In the genomic region with DNA sequence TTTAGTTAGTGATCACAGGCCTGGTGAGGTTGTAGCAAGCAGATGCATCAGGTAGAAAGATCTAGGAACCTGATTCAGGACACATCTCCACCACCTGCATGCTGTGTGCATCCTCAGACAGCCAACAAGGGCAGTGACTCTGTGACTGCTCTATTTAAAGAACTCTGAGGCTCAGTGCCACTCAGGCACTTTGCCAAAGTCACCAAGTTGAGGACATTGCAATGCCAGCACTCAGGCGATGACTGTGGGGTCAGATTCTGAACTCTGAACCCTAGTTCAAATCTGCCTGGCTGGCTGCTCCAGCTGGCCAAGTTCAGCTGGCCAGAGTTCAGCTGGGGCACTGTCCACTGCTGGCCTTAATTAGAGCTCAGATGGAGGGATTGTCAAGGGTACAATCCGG, we compare ENCODE assay signal across 9 mouse cellular contexts. TPM values are rescaled to one million over a fixed set of nuclear protein-coding genes. Genes with fewer than 3 reads are reported as not detected.
DNase-seq lines count a peak whose midpoint lies in the region; ATAC-seq and TF ChIP-seq lines count a peak whose summit lies in the region.
"Had no signal": no experiment of that assay in that cellular context is flagged by ENCODE, and none has a peak within 500 bp of the region (broad histone marks: within the 10 kb centered on the region; RNA-seq: fewer than 3 reads in every experiment).

No protein-coding gene starts in this region.

- no peaks in the 10 kb centered on the region for H3K36me3 ChIP-seq in liver, embryonic 15.5 days (replicated peaks)
- no peaks in the 10 kb centered on the region for H3K36me3 ChIP-seq in midbrain, postnatal 0 days (ENCODE audit: insufficient read depth, low read length)

- H3K27me3 ChIP-seq in liver, embryonic 15.5 days, result no peaks in the 10 kb centered on the region
- H3K27me3 ChIP-seq in midbrain, postnatal 0 days (ENCODE audit: insufficient read depth, low read length), result no peaks in the 10 kb centered on the region

- no peak overlapping the region; the same call in 1 of the 2 replicates for H3K4me2 ChIP-seq in liver, embryonic 15.5 days
- no peak overlapping the region for H3K4me2 ChIP-seq in midbrain, postnatal 0 days (ENCODE audit: low read depth, low read length, poor library complexity, severe bottlenecking)

- no peak overlapping the region for H3K9ac ChIP-seq in liver, embryonic 15.5 days
- H3K9ac ChIP-seq in midbrain, postnatal 0 days (replicated peaks; ENCODE audit: low read length, poor library complexity, severe bottlenecking), result no peak overlapping the region

- H3K9me3 ChIP-seq in liver, embryonic 15.5 days (replicated peaks), result no peaks in the 10 kb centered on the region
- H3K9me3 ChIP-seq in midbrain, postnatal 0 days (ENCODE audit: low read length), result no peaks in the 10 kb centered on the region

- TF ChIP-seq CTCF in midbrain, postnatal 0 days (IDR thresholded peaks at IDR 0.05), result no peak

- WGBS in liver, embryonic 15.5 days (ENCODE audit: insufficient replicate concordance), result 63% methylated on average over 2 of the region's 2 CpGs
- 86% methylated on average over 2 of the region's 2 CpGs for WGBS in midbrain, postnatal 0 days

- peak; percentile 28 for DNase-seq in CD4-positive, CD25-positive, alpha-beta regulatory T cell, adult 2 months (ENCODE audit: low read depth, low spot score)
- peak; percentile 33 for DNase-seq in urinary bladder, postnatal 14 days (ENCODE audit: low spot score)
- no peak for DNase-seq in urinary bladder, adult 2 months (ENCODE audit: low spot score)
- no peak for DNase-seq in right cerebral cortex, adult 2 months (ENCODE audit: low spot score in 2 of 2)
- DNase-seq in midbrain, postnatal 0 days (ENCODE audit: low spot score), result no peak
- DNase-seq in ovary, postnatal 14 days (ENCODE audit: low spot score), result no peak

- peak overlapping the region; percentile 67 for H3K27ac ChIP-seq in liver, embryonic 15.5 days (replicated peaks)
- no peak overlapping the region for H3K27ac ChIP-seq in midbrain, postnatal 0 days (ENCODE audit: low read depth, low read length)

- H3K4me1 ChIP-seq in liver, embryonic 15.5 days (replicated peaks), result peaks cover 38% of the 10 kb centered on the region
- no peaks in the 10 kb centered on the region for H3K4me1 ChIP-seq in midbrain, postnatal 0 days (ENCODE audit: insufficient read depth, low read length)

- no peak overlapping the region for H3K4me3 ChIP-seq in liver, embryonic 15.5 days (replicated peaks)
- no peak overlapping the region for H3K4me3 ChIP-seq in midbrain, postnatal 0 days (ENCODE audit: low read depth, low read length)

- no peak for ATAC-seq in CD4-positive, CD25-positive, alpha-beta regulatory T cell, adult 4 months
- ATAC-seq in liver, embryonic 15.5 days (ENCODE audit: insufficient read depth), result peak; percentile 67
- ATAC-seq in midbrain, postnatal 0 days (ENCODE audit: low FRiP score), result no peak

RNA-seq across cellular contexts. Expression of gene Herpud1, which starts 22.3 kb away (rescaled TPM):
- 100 to 1,000 TPM; 177 to 183 TPM for polyA plus RNA-seq in CD4-positive, CD25-positive, alpha-beta regulatory T cell, adult 4 months (2017; shearing (Covaris generic))
- polyA plus RNA-seq in urinary bladder, adult 2 months (2012; rRNA removed), result 325 and 330 TPM in 2 replicates
- 139 and 161 TPM in 2 replicates for polyA plus RNA-seq in liver, embryonic 15.5 days (2015; fragmentation: Nextera tagmentation; extraction: Ambion mirVana)
- total RNA-seq in midbrain, postnatal 0 days (2014; rRNA removed), result 86.1 and 87.1 TPM in 2 replicates
- polyA plus RNA-seq in midbrain, postnatal 0 days (2015; fragmentation: Nextera tagmentation; extraction: Ambion mirVana), result 71.0 and 80.4 TPM in 2 replicates

RNA-seq across cellular contexts. Expression of gene Slc12a3, which starts 34.9 kb away (rescaled TPM):
- under 1 TPM in 1 of 2 experiments, not detected in 1; 0.19 TPM for polyA plus RNA-seq in CD4-positive, CD25-positive, alpha-beta regulatory T cell, adult 4 months (2017; shearing (Covaris generic))
- 0.21 TPM in 2 replicates for polyA plus RNA-seq in urinary bladder, adult 2 months (2012; rRNA removed)
- polyA plus RNA-seq in liver, embryonic 15.5 days (2015; fragmentation: Nextera tagmentation; extraction: Ambion mirVana), result 0.15 and 0.37 TPM in 2 replicates
- not detected in 2 replicates for total RNA-seq in midbrain, postnatal 0 days (2014; rRNA removed)
- polyA plus RNA-seq in midbrain, postnatal 0 days (2015; fragmentation: Nextera tagmentation; extraction: Ambion mirVana), result 0.05 and 0.17 TPM in 2 replicates
- total RNA-seq: granulocyte monocyte progenitor cell, adult 5-6 weeks had no signal

Comparison
In these comparisons a context has a peak if more than half of its experiments do, and no peak if none do; other contexts are left out.
1. DNase-seq: peak in CD4-positive, CD25-positive, alpha-beta regulatory T cell, adult 2 months (single experiment) and urinary bladder, postnatal 14 days (single experiment); none in urinary bladder, adult 2 months (single experiment), right cerebral cortex, adult 2 months (0 of 2), midbrain, postnatal 0 days (single experiment) and ovary, postnatal 14 days (single experiment).